Mouse (Mus musculus) C2C12 (cell line): ENCODE results near the gene Aknad1.

Experiments
- CTCF ChIP-seq: IDR thresholded peaks from one replicate; pipeline ENCODE4 v1.5.1; 2011; ENCODE audit not compliant: control insufficient read depth, insufficient read depth, insufficient read length
- FOSL1 ChIP-seq: IDR thresholded peaks from one replicate; pipeline ENCODE4 v1.8.0; 2011; ENCODE audit warnings: mild to moderate bottlenecking, low read length; ENCODE audit not compliant: poor library complexity, insufficient read depth, severe bottlenecking
- MAX ChIP-seq: IDR thresholded peaks from one replicate; pipeline ENCODE4 v1.6.1; 2011; ENCODE audit warnings: mild to moderate bottlenecking, control low read depth
- MYOD1 ChIP-seq: IDR thresholded peaks from one replicate; pipeline ENCODE4 v1.6.1; 2011; ENCODE audit warnings: low read depth; ENCODE audit not compliant: control insufficient read depth, insufficient read length
- MYOG ChIP-seq: IDR thresholded peaks from one replicate; pipeline ENCODE4 v1.6.1; 2011; ENCODE audit not compliant: control insufficient read depth, insufficient read length; ENCODE audit errors: extremely low read depth
- USF1 ChIP-seq: IDR thresholded peaks from one replicate; pipeline ENCODE4 v1.6.1; 2011; ENCODE audit warnings: low read depth, mild to moderate bottlenecking, control low read depth, moderate library complexity

DNA sequence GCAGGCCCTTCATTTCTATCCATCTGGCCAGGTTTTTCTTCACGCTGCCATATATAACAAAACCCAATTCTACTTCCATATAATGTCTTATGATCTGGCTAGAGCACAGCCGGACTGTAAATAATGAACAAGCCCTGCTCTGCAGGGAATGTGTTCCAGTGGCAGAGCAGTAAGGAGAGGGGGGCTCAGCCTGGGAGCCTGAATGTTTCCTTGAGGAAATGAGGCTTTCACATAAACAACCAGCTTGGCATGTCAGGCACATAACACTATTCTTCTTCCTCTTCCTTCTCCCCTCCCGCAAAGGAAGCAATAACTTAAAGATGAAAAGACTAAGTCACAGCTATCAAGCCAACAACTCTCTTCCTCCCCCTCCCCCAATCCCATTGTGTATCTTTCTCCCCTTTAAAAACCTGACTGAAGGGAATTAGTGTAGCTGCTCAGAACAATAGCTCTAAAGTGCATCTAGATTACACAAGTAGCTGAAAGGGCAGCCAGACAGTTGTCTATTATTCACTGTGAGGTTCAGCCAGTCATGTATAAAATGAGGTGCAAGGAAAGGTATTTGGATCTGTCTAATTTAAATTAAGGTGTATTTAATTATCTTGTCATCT is 26.3 kb upstream of the Aknad1 start:
- TF ChIP-seq CTCF = no peak
- no peak for TF ChIP-seq MAX
- TF ChIP-seq FOSL1 = no peak
- TF ChIP-seq USF1 = no peak
- no peak for TF ChIP-seq MYOG
- no peak for TF ChIP-seq MYOD1
